8 mouse cellular contexts compared by ENCODE assay signal in genomic region chr13:52531121-52531520, GRCm38 (mm10). TPM values are rescaled to one million over a fixed set of nuclear protein-coding genes. Genes with fewer than 3 reads are reported as not detected.
DNase-seq lines count a peak whose midpoint lies in the region; ATAC-seq and TF ChIP-seq lines count a peak whose summit lies in the region.

Gene Diras2 (minus strand): TSS chr13:52531279.

- ATAC-seq in forebrain, embryonic 13.5 days: no peak
- no peak for ATAC-seq in stomach, embryonic 15.5 days (ENCODE audit: insufficient read depth, low FRiP score, low read depth)
- ATAC-seq in CD4-positive, CD25-positive, alpha-beta regulatory T cell, adult 4 months: no peak

- H3K36me3 ChIP-seq in E14TG2a.4 (ENCODE audit: insufficient read depth, low read length): no peaks in the 10 kb centered on the region
- H3K36me3 ChIP-seq in forebrain, embryonic 13.5 days (ENCODE audit: poor library complexity, severe bottlenecking): no peaks in the 10 kb centered on the region
- no peaks in the 10 kb centered on the region for H3K36me3 ChIP-seq in limb, embryonic 10.5 days
- H3K36me3 ChIP-seq in stomach, embryonic 15.5 days: no peaks in the 10 kb centered on the region

- no peak for DNase-seq in frontal cortex, adult 2 months (ENCODE audit: extremely low spot score in 1 of 2, low spot score in 1 of 2)
- no peak for DNase-seq in frontal cortex, postnatal 10 days (ENCODE audit: low spot score in 2 of 2)
- no peak for DNase-seq in limb, embryonic 10.5 days (ENCODE audit: low spot score)
- no peak for DNase-seq in urinary bladder, postnatal 10 days (ENCODE audit: low spot score)

- H3K4me1 ChIP-seq in E14TG2a.4 (replicated peaks; ENCODE audit: low read depth, low read length): peaks cover 13% of the 10 kb centered on the region
- H3K4me1 ChIP-seq in forebrain, embryonic 13.5 days: peaks cover 8% of the 10 kb centered on the region
- H3K4me1 ChIP-seq in limb, embryonic 10.5 days: peaks cover 8% of the 10 kb centered on the region
- H3K4me1 ChIP-seq in stomach, embryonic 15.5 days: peaks cover 6% of the 10 kb centered on the region

- TF ChIP-seq CTCF in E14TG2a.4 (conservative IDR thresholded peaks at IDR 0.05; ENCODE audit: low read length): no peak

- no peak within 1 kb of the TSS for H3K27ac ChIP-seq in forebrain, embryonic 13.5 days
- H3K27ac ChIP-seq in limb, embryonic 10.5 days: peak within 1 kb of the TSS; percentile 14; the same call in 1 of the 2 replicates
- H3K27ac ChIP-seq in stomach, embryonic 15.5 days: no peak within 1 kb of the TSS

- peak within 1 kb of the TSS; percentile 70 for H3K9ac ChIP-seq in forebrain, embryonic 13.5 days
- peak within 1 kb of the TSS; percentile 7 for H3K9ac ChIP-seq in stomach, embryonic 15.5 days

- peaks cover 42% of the 10 kb centered on the region for H3K27me3 ChIP-seq in E14TG2a.4 (ENCODE audit: insufficient read depth, low read length)
- peaks cover 30% of the 10 kb centered on the region for H3K27me3 ChIP-seq in forebrain, embryonic 13.5 days
- peaks cover 60% of the 10 kb centered on the region for H3K27me3 ChIP-seq in limb, embryonic 10.5 days (ENCODE audit: low read depth, poor library complexity, severe bottlenecking)
- peaks cover 16% of the 10 kb centered on the region for H3K27me3 ChIP-seq in stomach, embryonic 15.5 days (replicated peaks)

- H3K4me2 ChIP-seq in forebrain, embryonic 13.5 days: peak within 1 kb of the TSS; percentile 96
- H3K4me2 ChIP-seq in stomach, embryonic 15.5 days: peak within 1 kb of the TSS; percentile 85

- H3K9me3 ChIP-seq in E14TG2a.4 (ENCODE audit: low read length): peaks cover 10% of the 10 kb centered on the region
- peaks cover 6% of the 10 kb centered on the region for H3K9me3 ChIP-seq in forebrain, embryonic 13.5 days (replicated peaks)
- H3K9me3 ChIP-seq in limb, embryonic 10.5 days (replicated peaks): no peaks in the 10 kb centered on the region
- H3K9me3 ChIP-seq in stomach, embryonic 15.5 days: no peaks in the 10 kb centered on the region

- peak within 1 kb of the TSS; percentile 82 for H3K4me3 ChIP-seq in E14TG2a.4 (replicated peaks; ENCODE audit: low read length)
- H3K4me3 ChIP-seq in forebrain, embryonic 13.5 days: peak within 1 kb of the TSS; percentile 53
- peak within 1 kb of the TSS; percentile 60 for H3K4me3 ChIP-seq in limb, embryonic 10.5 days
- peak within 1 kb of the TSS; percentile 44 for H3K4me3 ChIP-seq in stomach, embryonic 15.5 days (replicated peaks)

- 55% methylated on average over 9 of the region's 9 CpGs for WGBS in forebrain, embryonic 13.5 days
- 56% methylated on average over 9 of the region's 9 CpGs for WGBS in limb, embryonic 10.5 days
- 44% methylated on average over 9 of the region's 9 CpGs for WGBS in stomach, embryonic 15.5 days

RNA-seq across cellular contexts. Expression of gene Diras2, which starts in this region (rescaled TPM):
- 126 and 129 TPM in 2 replicates for polyA plus RNA-seq in frontal cortex, adult 2 months (2012; rRNA removed)
- polyA plus RNA-seq in forebrain, embryonic 13.5 days (2015; fragmentation: Nextera tagmentation; extraction: Ambion mirVana): 0.77 and 0.93 TPM in 2 replicates
- 0.11 TPM in 2 replicates for polyA plus RNA-seq in limb, embryonic 10.5 days (2016; fragmentation: Nextera tagmentation; extraction: Ambion mirVana)
- 0.55 and 0.72 TPM in 2 replicates for polyA plus RNA-seq in stomach, embryonic 15.5 days (2015; fragmentation: Nextera tagmentation; extraction: Ambion mirVana)
- not detected for polyA plus RNA-seq in CD4-positive, CD25-positive, alpha-beta regulatory T cell, adult 4 months (2017; shearing (Covaris generic))

Comparison
In these comparisons a context has a peak if more than half of its experiments do, and no peak if none do; other contexts are left out.
1. RNA of gene Diras2 (polyA plus RNA-seq): 126 to 129 TPM in frontal cortex, adult 2 months; 0.77 to 0.93 TPM in forebrain, embryonic 13.5 days, 0.55 to 0.72 TPM in stomach, embryonic 15.5 days, 0.11 TPM in limb, embryonic 10.5 days and not detected in CD4-positive, CD25-positive, alpha-beta regulatory T cell, adult 4 months; every median in the first group is over 10 times any median in the second.
2. Peak in every context shown above with its lines, with median percentiles within 50 percentile points of each other: H3K4me3 ChIP-seq.